Mouse (Mus musculus) cortical plate, adult 2 months (tissue): ENCODE measurements around the gene 2310030G06Rik. TPM values are rescaled to one million over a fixed set of nuclear protein-coding genes. Genes with fewer than 3 reads are reported as not detected.

Source experiments
- H3K27ac ChIP-seq: fragments of 200-500 bp; 2 replicates; pipeline ENCODE4 v1.5.1; 2012; ENCODE audit warnings: low read length, control low read depth, inconsistent platforms; ENCODE audit not compliant: insufficient read depth
- H3K4me1 ChIP-seq: fragments of 200-500 bp; 2 replicates; pipeline ENCODE4 v1.6.1; 2011; ENCODE audit warnings: low read length; ENCODE audit not compliant: control insufficient read depth, insufficient read depth
- H3K4me3 ChIP-seq: fragments of 200-500 bp; 2 replicates; pipeline ENCODE4 v1.5.1; 2011; ENCODE audit warnings: mild to moderate bottlenecking, low read length, control low read depth; ENCODE audit not compliant: insufficient read depth
- CTCF ChIP-seq: fragments of 200-500 bp; IDR thresholded peaks from 2 replicates; pipeline ENCODE4 v1.5.1; 2011; ENCODE audit warnings: mild to moderate bottlenecking, control low read depth, low read length; ENCODE audit not compliant: insufficient read depth; ENCODE audit errors: extremely low read depth
- POLR2A ChIP-seq: fragments of 200-500 bp; IDR thresholded peaks from 2 replicates; pipeline ENCODE4 v1.6.1; 2011; ENCODE audit warnings: mild to moderate bottlenecking, low read length, control low read depth; ENCODE audit not compliant: insufficient read depth; ENCODE audit errors: extremely low read depth
- polyA plus RNA-seq: library from polyadenylated mRNA; depleted of rRNA; stranded (reverse); fragments of >200 nt; gene quantifications from 2 replicates; pipeline ENCODE4 v1.2.3, GENCODE M21; 2012

The 2310030G06Rik gene
- polyA plus RNA-seq, 1 experiment: 3.7 TPM

DNA sequence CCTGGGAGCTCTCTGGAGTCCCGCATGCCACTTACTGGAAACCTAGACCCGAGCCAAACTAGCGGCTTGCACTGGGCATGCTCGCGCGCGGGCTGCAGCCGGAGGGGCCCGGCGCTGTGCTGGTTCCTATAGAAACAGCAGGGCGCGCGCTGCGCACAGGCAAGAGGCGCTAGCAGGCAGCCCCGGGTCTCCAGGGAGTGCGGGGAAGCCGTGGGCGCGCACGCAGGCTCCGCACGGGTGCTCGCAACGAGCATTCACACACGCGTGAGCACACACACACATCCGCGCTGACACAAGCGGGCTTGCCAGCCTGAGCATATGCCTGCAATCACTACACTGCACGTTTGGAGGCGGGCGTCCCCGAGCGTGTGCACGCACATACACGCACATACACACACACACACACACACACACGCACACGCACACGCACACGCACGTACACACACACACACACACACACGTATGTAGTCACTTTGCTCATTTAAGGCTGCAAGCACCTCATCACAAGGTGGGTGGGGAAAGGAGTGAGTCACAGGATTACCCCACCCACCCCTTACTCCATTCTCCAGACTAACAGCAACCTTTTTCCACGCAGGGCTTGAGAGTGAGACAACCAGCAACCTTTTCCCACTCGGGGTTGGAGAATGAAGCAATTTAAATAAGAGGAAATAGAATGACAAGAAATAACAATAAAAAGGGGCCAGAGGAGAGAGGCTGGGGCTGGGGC is 18.2 kb downstream of the 2310030G06Rik start:
- H3K27ac ChIP-seq: no peak overlapping the region
- TF ChIP-seq POLR2A: peak; percentile 21; the same call in 1 of the 2 replicates
- TF ChIP-seq CTCF: no peak
- no peaks in the 10 kb centered on the region for H3K4me1 ChIP-seq
- H3K4me3 ChIP-seq: peak overlapping the region; percentile 62

DNA sequence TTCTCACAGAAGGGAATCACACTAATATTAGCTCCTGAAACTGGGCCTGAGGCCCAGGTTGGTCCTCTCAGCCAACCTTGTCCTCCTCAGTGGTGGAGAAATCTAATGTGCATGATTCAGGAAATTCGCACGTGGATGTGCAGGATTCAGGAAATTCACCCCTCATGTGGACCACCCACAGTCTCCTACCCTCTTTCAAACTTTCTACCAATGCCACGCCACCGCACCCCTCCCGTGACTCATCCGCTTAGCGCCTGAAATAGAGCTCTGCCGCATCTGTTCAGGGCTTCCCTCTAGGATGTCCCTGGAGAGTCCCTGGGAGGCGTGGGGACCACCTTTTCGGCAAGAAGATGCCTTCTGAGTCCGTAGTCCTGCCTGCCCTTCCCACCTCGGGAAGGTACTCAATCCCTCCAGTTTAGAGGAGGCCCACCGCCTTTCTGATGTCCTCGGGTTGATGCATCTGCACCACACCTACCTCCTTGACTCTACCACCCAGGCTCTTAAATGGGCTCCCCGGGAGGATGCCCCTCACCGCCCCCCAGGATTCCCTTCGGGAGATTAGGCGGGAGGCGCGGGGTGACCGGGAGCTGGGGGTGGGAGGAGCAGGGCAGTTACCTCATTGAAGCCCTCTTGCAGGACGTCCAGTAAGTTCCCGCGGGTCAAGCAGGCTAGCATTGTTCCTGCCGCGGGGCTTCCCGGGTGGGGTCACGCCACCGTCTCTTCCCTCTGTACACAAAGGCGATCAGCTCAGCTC is 19.0 kb downstream of the 2310030G06Rik start:
- TF ChIP-seq POLR2A: no peak
- TF ChIP-seq CTCF: no peak
- Histone ChIP-seq H3K4me1 (no peaks in the 10 kb centered on the region), H3K4me3 (peak overlapping the region; percentile 62), H3K27ac (no peak overlapping the region)

DNA sequence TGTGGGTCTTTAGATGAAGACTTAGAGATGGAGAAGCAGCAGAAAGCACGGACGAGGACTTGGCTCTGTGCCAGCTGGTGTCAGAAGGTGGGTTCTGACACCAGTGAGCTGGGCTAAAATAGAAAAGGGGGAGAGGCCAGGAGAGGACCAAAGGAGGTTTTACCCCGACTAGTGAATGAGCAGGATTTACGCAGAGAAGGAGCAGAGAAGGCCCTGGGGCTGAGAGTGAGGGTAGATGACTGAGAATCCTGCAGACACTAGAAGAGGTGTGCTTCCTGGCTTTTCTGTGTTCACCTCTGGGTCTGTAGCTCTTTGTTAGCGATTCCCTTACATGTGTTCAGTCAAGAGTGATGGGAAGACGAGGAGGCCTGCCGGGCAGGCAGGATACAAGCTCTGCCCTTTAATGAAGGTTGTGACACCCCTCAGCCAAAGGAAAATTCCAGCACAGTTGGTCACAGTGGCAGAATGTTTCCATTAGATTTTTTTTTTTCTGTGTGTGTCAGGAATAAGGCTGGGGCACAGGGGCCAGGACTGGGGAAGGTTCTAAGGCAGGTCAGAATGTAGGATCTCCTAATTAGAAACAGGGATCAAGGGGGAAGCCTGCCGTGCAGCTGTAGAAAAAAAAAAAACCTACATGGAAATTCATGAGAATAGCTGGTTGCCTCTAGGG is 20.3 kb downstream of the 2310030G06Rik start:
- no peak overlapping the region for H3K27ac ChIP-seq
- TF ChIP-seq CTCF (no peak), POLR2A (no peak)
- no peaks in the 10 kb centered on the region for H3K4me1 ChIP-seq
- H3K4me3 ChIP-seq: no peak overlapping the region

DNA sequence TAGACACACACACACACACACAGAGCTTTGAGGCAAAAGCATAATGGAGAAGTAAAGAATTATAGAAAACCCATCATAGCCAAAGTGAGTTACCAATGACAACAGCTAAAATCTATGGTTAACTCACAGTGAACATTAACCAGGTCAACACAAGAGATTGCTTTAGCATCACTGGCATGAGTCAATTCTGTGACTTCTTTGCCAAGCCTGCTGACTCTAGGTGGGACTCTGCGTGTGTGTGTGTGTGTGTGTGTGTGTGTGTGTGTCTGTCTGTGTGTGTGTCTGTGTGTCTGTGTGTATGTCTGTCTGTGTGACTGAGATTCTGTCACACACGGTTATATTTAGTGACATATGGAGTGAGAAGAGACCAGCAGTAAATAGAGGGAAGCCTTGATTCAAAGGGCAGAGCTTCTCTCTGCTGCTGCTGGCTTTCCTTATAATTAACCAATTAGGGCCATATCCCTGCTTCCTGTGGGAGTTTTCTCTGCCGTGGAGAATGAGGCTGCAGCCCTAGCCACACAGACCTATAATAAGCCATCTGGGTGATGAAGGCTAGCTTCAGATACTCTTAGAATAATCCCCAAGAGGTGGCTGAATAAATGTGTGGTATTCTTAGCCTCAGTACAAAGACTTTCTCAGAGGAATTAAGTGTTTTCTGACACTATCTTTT is 21.5 kb downstream of the 2310030G06Rik start:
- Histone ChIP-seq H3K4me1 (no peaks in the 10 kb centered on the region), H3K4me3 (no peak overlapping the region), H3K27ac (no peak overlapping the region)
- TF ChIP-seq POLR2A (no peak), CTCF (no peak)

- TF ChIP-seq POLR2A: no peak
- TF ChIP-seq CTCF: no peak
- Histone ChIP-seq H3K4me3 (no peak overlapping the region), H3K27ac (no peak overlapping the region), H3K4me1 (no peaks in the 10 kb centered on the region)
These were observed 22.2 kb downstream of the 2310030G06Rik start for GRCm38 (mm10) chr9:50724147-50724546.

DNA sequence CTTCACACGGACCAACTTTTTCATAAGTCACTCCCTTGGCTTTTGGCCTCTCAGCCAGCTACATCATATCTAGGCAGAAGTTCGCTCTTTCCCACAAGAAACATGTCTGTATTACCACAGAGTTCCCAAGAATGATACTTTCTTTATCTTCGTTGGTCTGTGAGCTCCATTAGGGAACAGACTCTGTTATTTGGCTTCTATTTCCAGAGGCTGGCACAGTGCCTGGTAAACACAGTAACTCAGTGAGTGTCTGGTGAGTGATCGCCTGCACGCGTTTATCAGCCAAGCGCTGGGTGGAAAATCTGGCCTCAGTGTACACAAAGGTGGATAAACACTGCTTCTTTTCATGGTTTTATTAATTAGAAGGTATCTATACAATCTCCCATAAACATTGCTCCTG is 22.9 kb downstream of the 2310030G06Rik start:
- no peak for TF ChIP-seq POLR2A
- TF ChIP-seq CTCF: no peak
- Histone ChIP-seq H3K4me1 (no peaks in the 10 kb centered on the region), H3K27ac (peak overlapping the region; percentile 77), H3K4me3 (no peak overlapping the region)

GRCm38 (mm10) chr9:50722451-50722911 is 23.9 kb downstream of the 2310030G06Rik start:
- Histone ChIP-seq H3K4me3 (no peak overlapping the region), H3K4me1 (no peaks in the 10 kb centered on the region), H3K27ac (no peak overlapping the region)
- no peak for TF ChIP-seq CTCF
- no peak for TF ChIP-seq POLR2A

DNA sequence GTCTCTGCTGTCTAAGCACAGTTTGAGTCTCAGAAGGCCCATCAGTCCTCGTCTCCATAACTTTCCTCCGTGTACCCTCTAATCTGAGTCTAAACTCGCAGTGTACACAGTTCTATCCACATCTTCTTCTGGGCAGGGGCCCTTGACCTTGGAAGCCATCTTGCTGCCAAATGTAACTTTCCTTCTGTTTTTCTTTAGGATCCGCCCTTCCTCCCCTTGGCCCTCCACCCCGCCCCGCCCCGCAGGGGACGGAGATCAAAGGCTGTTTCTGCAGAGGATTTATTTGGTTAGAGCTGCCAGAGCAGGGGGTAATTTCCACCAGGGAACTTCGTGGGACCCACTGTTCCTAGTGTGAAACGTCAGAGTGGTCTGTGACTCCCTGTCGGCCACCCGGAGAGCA is 25.3 kb downstream of the 2310030G06Rik start:
- Histone ChIP-seq H3K4me1 (no peaks in the 10 kb centered on the region), H3K4me3 (no peak overlapping the region), H3K27ac (peak overlapping the region; percentile 53; the same call in 1 of the 2 replicates)
- TF ChIP-seq POLR2A (no peak), CTCF (no peak)

- H3K27ac ChIP-seq: no peak overlapping the region
- H3K4me3 ChIP-seq: no peak overlapping the region
- TF ChIP-seq POLR2A (no peak), CTCF (no peak)
- H3K4me1 ChIP-seq: no peaks in the 10 kb centered on the region
These were observed 27.5 kb downstream of the 2310030G06Rik start for GRCm38 (mm10) chr9:50718878-50719277.
